Mouse (Mus musculus) embryonic facial prominence, embryonic 15.5 days (tissue): ENCODE results near the gene Utp14a. TPM values are rescaled to one million over a fixed set of nuclear protein-coding genes. Genes with fewer than 3 reads are reported as not detected.
A peak's percentile ranks its signal among the peaks of the same experiment; 100 is the strongest.

Experiments used
- ATAC-seq: fragments of 200-750 bp; cut with Nextera tagmentation; 2 replicates; pipeline ENCODE4 v1.8.0; 2017; ENCODE audit warnings: low read depth, moderate TSS enrichment; ENCODE audit not compliant: insufficient number of reproducible peaks, low FRiP score, low TSS enrichment
- H3K27ac ChIP-seq: fragments of 300-500 bp; sonication (generic); replicated peaks from 2 replicates; pipeline ENCODE4 v1.5.1; 2015; ENCODE audit warnings: mild to moderate bottlenecking, inconsistent platforms
- H3K27me3 ChIP-seq: fragments of 300-500 bp; sonication (generic); 2 replicates; pipeline ENCODE4 v1.6.1; 2015; ENCODE audit warnings: inconsistent platforms
- H3K36me3 ChIP-seq: fragments of 300-500 bp; sonication (generic); 2 replicates; pipeline ENCODE4 v1.6.1; 2015; ENCODE audit warnings: mild to moderate bottlenecking, inconsistent platforms
- H3K4me1 ChIP-seq: fragments of 300-500 bp; sonication (generic); 2 replicates; pipeline ENCODE4 v1.6.1; 2015; ENCODE audit warnings: inconsistent platforms
- H3K4me2 ChIP-seq: fragments of 300-500 bp; sonication (generic); replicated peaks from 2 replicates; pipeline ENCODE4 v1.6.1; 2015; ENCODE audit warnings: mild to moderate bottlenecking, inconsistent platforms
- H3K4me3 ChIP-seq: fragments of 300-500 bp; sonication (generic); replicated peaks from 2 replicates; pipeline ENCODE4 v1.5.1; 2015; ENCODE audit warnings: mild to moderate bottlenecking, inconsistent platforms
- H3K9ac ChIP-seq: fragments of 300-500 bp; sonication (generic); 2 replicates; pipeline ENCODE4 v1.6.1; 2015; ENCODE audit warnings: inconsistent platforms
- H3K9me3 ChIP-seq: fragments of 300-500 bp; sonication (generic); replicated peaks from 2 replicates; pipeline ENCODE4 v1.6.1; 2016; ENCODE audit warnings: inconsistent platforms
- WGBS: fragments of 180-500 bp; shearing (Covaris S2); methylation state at CpG from one replicate; pipeline ENCODE4 v1.1.7; 2015; 5-methylcytosine and 5-hydroxymethylcytosine counted together
- polyA plus RNA-seq: library from polyadenylated mRNA; unstranded; fragments of >200 nt; fragmentation: Nextera tagmentation; extraction: Ambion mirVana; gene quantifications from 2 replicates; pipeline ENCODE4 v1.2.1, GENCODE M21; 2015

Utp14a gene
- polyA plus RNA-seq, 1 experiment from 2014 or later, result 19.1 TPM

DNA sequence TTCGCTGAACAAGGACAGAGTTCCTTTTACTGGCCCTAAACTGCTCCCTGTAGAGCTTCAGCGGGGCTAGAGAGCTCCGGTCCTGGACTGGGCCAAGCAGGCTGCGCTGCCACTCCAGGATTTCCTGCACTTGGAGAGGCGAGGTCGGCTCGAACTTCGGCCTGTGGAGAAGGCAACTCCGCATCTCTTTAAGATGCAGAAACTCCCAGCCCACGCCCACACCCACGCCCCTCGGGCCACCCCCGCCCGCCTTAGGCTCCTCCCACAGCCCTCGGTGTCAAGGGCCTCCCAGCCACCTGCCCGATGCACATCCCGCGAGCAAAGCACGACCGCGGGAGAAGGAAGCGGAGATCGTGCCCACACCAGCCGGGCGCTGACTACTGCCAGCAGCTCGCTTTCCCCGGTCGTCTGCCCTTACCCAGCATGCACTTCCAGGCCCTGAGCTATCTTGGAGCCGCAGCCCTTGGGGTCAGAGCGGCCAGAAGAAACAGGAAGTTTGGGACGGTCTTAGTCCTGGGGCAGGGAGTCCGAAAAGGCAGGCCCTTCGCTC, 57.9 kb downstream of the Utp14a start:
- Histone ChIP-seq H3K4me3 (peak overlapping the region; percentile 44), H3K27ac (no peak overlapping the region), H3K27me3 (peaks cover 6% of the 10 kb centered on the region; the same call in 1 of the 2 replicates), H3K4me1 (0 out of 2 replicates have a peak, but pooled peaks cover 6% of the 10 kb centered on the region), H3K9ac (no peak overlapping the region), H3K9me3 (no peaks in the 10 kb centered on the region), H3K36me3 (no peaks in the 10 kb centered on the region), H3K4me2 (peak overlapping the region; percentile 54)
- 21% methylated on average over 31 of the region's 33 CpGs for WGBS
- peak; percentile 67 for ATAC-seq

DNA sequence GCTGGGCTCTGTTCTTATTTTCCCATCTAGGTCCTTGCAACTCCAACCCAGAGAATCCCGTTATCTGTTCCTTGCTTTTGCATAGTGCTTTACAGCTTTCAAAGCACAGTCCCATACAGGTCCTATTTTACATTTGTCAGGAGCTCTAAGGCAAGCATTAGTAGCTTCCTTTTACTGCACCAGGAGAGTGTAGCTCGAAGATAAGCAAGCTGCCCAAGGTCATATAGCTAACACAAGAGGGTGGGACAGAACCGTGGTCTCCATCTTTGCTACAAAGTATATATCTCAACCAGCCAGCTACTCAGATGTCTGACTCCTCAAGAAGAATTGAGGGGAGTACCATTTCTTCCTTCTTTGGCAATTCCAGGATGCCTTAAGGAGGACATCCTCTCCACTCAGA, 60.8 kb downstream of the Utp14a start:
- no peak overlapping the region for H3K4me2 ChIP-seq
- H3K4me1 ChIP-seq, result 0 out of 2 replicates have a peak, but pooled peaks cover 3% of the 10 kb centered on the region
- H3K36me3 ChIP-seq, result no peaks in the 10 kb centered on the region
- H3K27ac ChIP-seq, result no peak overlapping the region
- H3K9ac ChIP-seq, result no peak overlapping the region
- 55% methylated on average over 3 of the region's 3 CpGs for WGBS
- ATAC-seq, result no peak
- H3K4me3 ChIP-seq, result no peak overlapping the region
- no peaks in the 10 kb centered on the region for H3K9me3 ChIP-seq
- peaks cover 3% of the 10 kb centered on the region; the same call in 1 of the 2 replicates for H3K27me3 ChIP-seq

DNA sequence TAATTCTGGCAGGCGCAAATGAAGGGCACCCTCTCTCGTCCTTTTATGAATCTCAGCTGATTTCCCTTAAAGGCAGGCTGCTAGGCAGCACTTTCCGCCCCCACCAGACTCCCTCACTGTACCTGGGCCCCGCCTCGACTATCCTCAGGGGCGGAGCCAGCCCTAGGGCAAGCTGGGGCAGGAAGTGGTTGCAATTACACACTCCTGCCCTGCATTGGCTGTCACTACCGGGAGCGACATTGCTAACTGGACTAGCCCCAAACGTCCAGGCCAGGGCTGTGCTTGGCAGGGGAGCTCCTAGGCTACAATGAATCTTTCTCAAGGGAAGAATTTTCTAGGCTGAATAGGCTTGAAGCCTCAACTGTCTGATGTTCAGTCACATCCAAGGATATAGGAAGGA, 61.5 kb downstream of the Utp14a start:
- 0 out of 2 replicates have a peak, but pooled peaks cover 3% of the 10 kb centered on the region for H3K4me1 ChIP-seq
- no peak overlapping the region for H3K27ac ChIP-seq
- H3K9ac ChIP-seq, result no peak overlapping the region
- H3K4me3 ChIP-seq, result no peak overlapping the region
- peaks cover 3% of the 10 kb centered on the region; the same call in 1 of the 2 replicates for H3K27me3 ChIP-seq
- no peaks in the 10 kb centered on the region for H3K36me3 ChIP-seq
- no peak for ATAC-seq
- no peak overlapping the region for H3K4me2 ChIP-seq
- H3K9me3 ChIP-seq, result no peaks in the 10 kb centered on the region
- 15% methylated on average over 9 of the region's 9 CpGs for WGBS

Other genes starting within 250 kb of the Utp14a start
- 11.2 and 12.3 TPM in 2 replicates for gene Apln, start 222.0 kb upstream of the Utp14a start, polyA plus RNA-seq
- 3.7 and 5.9 TPM in 2 replicates for gene Xpnpep2, start 148.1 kb upstream of the Utp14a start, polyA plus RNA-seq
- gene Sash3, start 110.4 kb upstream of the Utp14a start, polyA plus RNA-seq, result 3.7 TPM in 2 replicates
- 6.6 and 6.7 TPM in 2 replicates for gene Zdhhc9, start 48.0 kb upstream of the Utp14a start, polyA plus RNA-seq
- 5.3 and 5.5 TPM in 2 replicates for gene Bcorl1, start 84.5 kb downstream of the Utp14a start, polyA plus RNA-seq
- 6.5 and 7.3 TPM in 2 replicates for gene Elf4, start 206.3 kb downstream of the Utp14a start, polyA plus RNA-seq